Mouse (Mus musculus): ENCODE data around the gene Gm3327. TPM values are rescaled to one million over a fixed set of nuclear protein-coding genes. Genes with fewer than 3 reads are reported as not detected.
"Not testable (repeated sequence)": the region's sequence is repeated elsewhere in the genome, so short reads cannot be mapped to it uniquely, and the experiment has no call there.

The Gm3327 gene
- not detected in 2 replicates for polyA plus RNA-seq (2014; fragmentation: Nextera tagmentation; extraction: Ambion mirVana)

- H3K4me3 ChIP-seq (ENCODE audit: low read depth, low read length); H3K36me3 ChIP-seq (ENCODE audit: control insufficient read depth, insufficient read depth, low read length); H3K4me1 ChIP-seq (replicated peaks; ENCODE audit: control insufficient read depth, insufficient read depth, low read length); H3K4me2 ChIP-seq (ENCODE audit: low read length); H3K9me3 ChIP-seq (ENCODE audit: control insufficient read depth, low read length); H3K27me3 ChIP-seq (replicated peaks; ENCODE audit: control insufficient read depth, insufficient read depth, low read length); H3K9ac ChIP-seq (ENCODE audit: low read length); DNase-seq (ENCODE audit: low spot score); ATAC-seq (replicated peaks; ENCODE audit: low FRiP score, low TSS enrichment, low read depth); H3K27ac ChIP-seq (ENCODE audit: low read depth): not testable (repeated sequence)
- WGBS, result 84% methylated on average over 3 of the region's 4 CpGs
Observed at GRCm38 (mm10) chr14:44123551-44123950, at the start of gene Gm3327. TSS of gene Gm3327 (plus strand) at chr14:44123851.

GRCm38 (mm10) chr14:44077785-44078341 is 45.8 kb upstream of the Gm3327 start:
- not testable (repeated sequence) for H3K9ac ChIP-seq (ENCODE audit: low read length); H3K4me1 ChIP-seq (replicated peaks; ENCODE audit: control insufficient read depth, insufficient read depth, low read length); DNase-seq (ENCODE audit: low spot score); H3K4me2 ChIP-seq (ENCODE audit: low read length); H3K36me3 ChIP-seq (ENCODE audit: control insufficient read depth, insufficient read depth, low read length); H3K27ac ChIP-seq (ENCODE audit: low read depth); H3K4me3 ChIP-seq (ENCODE audit: low read depth, low read length); H3K9me3 ChIP-seq (ENCODE audit: control insufficient read depth, low read length); H3K27me3 ChIP-seq (replicated peaks; ENCODE audit: control insufficient read depth, insufficient read depth, low read length); ATAC-seq (replicated peaks; ENCODE audit: low FRiP score, low TSS enrichment, low read depth)
- WGBS, result 71% methylated on average over 5 of the region's 5 CpGs

GRCm38 (mm10) chr14:44086588-44086987 is 37.1 kb upstream of the Gm3327 start:
- H3K27me3 ChIP-seq (replicated peaks; ENCODE audit: control insufficient read depth, insufficient read depth, low read length); H3K4me2 ChIP-seq (ENCODE audit: low read length); H3K9me3 ChIP-seq (ENCODE audit: control insufficient read depth, low read length); H3K27ac ChIP-seq (ENCODE audit: low read depth); ATAC-seq (replicated peaks; ENCODE audit: low FRiP score, low TSS enrichment, low read depth); DNase-seq (ENCODE audit: low spot score); H3K4me1 ChIP-seq (replicated peaks; ENCODE audit: control insufficient read depth, insufficient read depth, low read length); H3K36me3 ChIP-seq (ENCODE audit: control insufficient read depth, insufficient read depth, low read length); H3K9ac ChIP-seq (ENCODE audit: low read length); H3K4me3 ChIP-seq (ENCODE audit: low read depth, low read length): not testable (repeated sequence)
- WGBS, result 72% methylated on average over 1 of the region's 1 CpGs

- not testable (repeated sequence) for H3K4me2 ChIP-seq (ENCODE audit: low read length); H3K4me1 ChIP-seq (replicated peaks; ENCODE audit: control insufficient read depth, insufficient read depth, low read length); H3K9ac ChIP-seq (ENCODE audit: low read length); DNase-seq (ENCODE audit: low spot score); H3K4me3 ChIP-seq (ENCODE audit: low read depth, low read length); H3K36me3 ChIP-seq (ENCODE audit: control insufficient read depth, insufficient read depth, low read length); H3K27me3 ChIP-seq (replicated peaks; ENCODE audit: control insufficient read depth, insufficient read depth, low read length); H3K9me3 ChIP-seq (ENCODE audit: control insufficient read depth, low read length); ATAC-seq (replicated peaks; ENCODE audit: low FRiP score, low TSS enrichment, low read depth); H3K27ac ChIP-seq (ENCODE audit: low read depth)
- 79% methylated on average over 2 of the region's 2 CpGs for WGBS
Observed at GRCm38 (mm10) chr14:44087535-44087934, 36.1 kb upstream of the Gm3327 start.

- not testable (repeated sequence) for H3K27me3 ChIP-seq (replicated peaks; ENCODE audit: control insufficient read depth, insufficient read depth, low read length); H3K36me3 ChIP-seq (ENCODE audit: control insufficient read depth, insufficient read depth, low read length); DNase-seq (ENCODE audit: low spot score); H3K9me3 ChIP-seq (ENCODE audit: control insufficient read depth, low read length); H3K27ac ChIP-seq (ENCODE audit: low read depth); ATAC-seq (replicated peaks; ENCODE audit: low FRiP score, low TSS enrichment, low read depth); H3K4me2 ChIP-seq (ENCODE audit: low read length); H3K4me3 ChIP-seq (ENCODE audit: low read depth, low read length); H3K9ac ChIP-seq (ENCODE audit: low read length); H3K4me1 ChIP-seq (replicated peaks; ENCODE audit: control insufficient read depth, insufficient read depth, low read length)
- WGBS, result 71% methylated on average over 1 of the region's 1 CpGs
Observed at GRCm38 (mm10) chr14:44091524-44091923, 32.1 kb upstream of the Gm3327 start.

- not testable (repeated sequence) for H3K27ac ChIP-seq (ENCODE audit: low read depth); H3K9ac ChIP-seq (ENCODE audit: low read length); ATAC-seq (replicated peaks; ENCODE audit: low FRiP score, low TSS enrichment, low read depth); H3K4me3 ChIP-seq (ENCODE audit: low read depth, low read length); H3K36me3 ChIP-seq (ENCODE audit: control insufficient read depth, insufficient read depth, low read length); H3K9me3 ChIP-seq (ENCODE audit: control insufficient read depth, low read length); H3K4me1 ChIP-seq (replicated peaks; ENCODE audit: control insufficient read depth, insufficient read depth, low read length); DNase-seq (ENCODE audit: low spot score); H3K27me3 ChIP-seq (replicated peaks; ENCODE audit: control insufficient read depth, insufficient read depth, low read length); H3K4me2 ChIP-seq (ENCODE audit: low read length)
- whole genome bisulfite sequencing, result 17% methylated on average over 5 of the region's 5 CpGs
Observed at GRCm38 (mm10) chr14:44094445-44094844, 29.2 kb upstream of the Gm3327 start.

GRCm38 (mm10) chr14:44100030-44100429 is 23.6 kb upstream of the Gm3327 start:
- not testable (repeated sequence) for H3K36me3 ChIP-seq (ENCODE audit: control insufficient read depth, insufficient read depth, low read length); H3K27ac ChIP-seq (ENCODE audit: low read depth); DNase-seq (ENCODE audit: low spot score); H3K4me2 ChIP-seq (ENCODE audit: low read length); H3K9ac ChIP-seq (ENCODE audit: low read length); H3K4me3 ChIP-seq (ENCODE audit: low read depth, low read length); ATAC-seq (replicated peaks; ENCODE audit: low FRiP score, low TSS enrichment, low read depth); H3K4me1 ChIP-seq (replicated peaks; ENCODE audit: control insufficient read depth, insufficient read depth, low read length); H3K27me3 ChIP-seq (replicated peaks; ENCODE audit: control insufficient read depth, insufficient read depth, low read length); H3K9me3 ChIP-seq (ENCODE audit: control insufficient read depth, low read length)
- WGBS, result no CpG with 5 or more reads among the region's 1 CpGs

- not testable (repeated sequence) for ATAC-seq (replicated peaks; ENCODE audit: low FRiP score, low TSS enrichment, low read depth); DNase-seq (ENCODE audit: low spot score); H3K4me2 ChIP-seq (ENCODE audit: low read length); H3K4me1 ChIP-seq (replicated peaks; ENCODE audit: control insufficient read depth, insufficient read depth, low read length); H3K9ac ChIP-seq (ENCODE audit: low read length); H3K27me3 ChIP-seq (replicated peaks; ENCODE audit: control insufficient read depth, insufficient read depth, low read length); H3K4me3 ChIP-seq (ENCODE audit: low read depth, low read length); H3K36me3 ChIP-seq (ENCODE audit: control insufficient read depth, insufficient read depth, low read length); H3K27ac ChIP-seq (ENCODE audit: low read depth); H3K9me3 ChIP-seq (ENCODE audit: control insufficient read depth, low read length)
- WGBS, result 81% methylated on average over 2 of the region's 2 CpGs
Observed at GRCm38 (mm10) chr14:44102354-44102753, 21.3 kb upstream of the Gm3327 start, which contains the start of gene Ear2. TSS of gene Ear2 (plus strand) at chr14:44102654.

GRCm38 (mm10) chr14:44110981-44111380 is 12.7 kb upstream of the Gm3327 start:
- H3K9me3 ChIP-seq (ENCODE audit: control insufficient read depth, low read length), result no peaks in the 10 kb centered on the region
- H3K27me3 ChIP-seq (replicated peaks; ENCODE audit: control insufficient read depth, insufficient read depth, low read length), result no peaks in the 10 kb centered on the region
- no peak overlapping the region for H3K27ac ChIP-seq (ENCODE audit: low read depth)
- ATAC-seq (replicated peaks; ENCODE audit: low FRiP score, low TSS enrichment, low read depth) (no peak), DNase-seq (ENCODE audit: low spot score) (no peak)
- H3K4me2 ChIP-seq (ENCODE audit: low read length), result no peak overlapping the region
- no peak overlapping the region for H3K9ac ChIP-seq (ENCODE audit: low read length)
- H3K4me1 ChIP-seq (replicated peaks; ENCODE audit: control insufficient read depth, insufficient read depth, low read length), result no peaks in the 10 kb centered on the region
- H3K4me3 ChIP-seq (ENCODE audit: low read depth, low read length), result no peak overlapping the region
- no peaks in the 10 kb centered on the region for H3K36me3 ChIP-seq (ENCODE audit: control insufficient read depth, insufficient read depth, low read length)
